Mouse (Mus musculus): Measurements from ENCODE around the gene Prc1. TPM values are rescaled to one million over a fixed set of nuclear protein-coding genes. Genes with fewer than 3 reads are reported as not detected.

Gene Prc1
- polyA plus RNA-seq, 1 experiment from 2014 or later: 57.6 TPM

DNA sequence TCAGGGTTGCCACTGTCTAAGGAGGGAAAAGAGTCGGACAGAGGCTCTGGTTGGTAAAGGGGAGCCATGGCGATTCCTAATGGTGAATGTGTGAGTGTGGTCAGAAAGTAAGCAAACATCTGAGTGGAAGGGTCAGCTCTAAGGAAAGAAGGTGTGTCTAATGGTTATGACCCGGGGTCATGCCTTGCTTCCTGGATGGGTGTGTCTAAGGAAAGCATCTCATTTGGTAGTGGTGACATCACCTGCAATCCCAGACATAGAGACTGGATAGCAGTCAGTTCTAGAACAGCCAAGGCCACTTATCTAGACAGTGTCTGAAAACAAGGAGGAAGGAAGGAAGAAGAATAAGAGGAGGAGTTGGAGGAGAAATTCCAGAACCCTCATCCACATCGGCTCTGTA, 40.6 kb downstream of the Prc1 start:
- no peak for TF ChIP-seq CTCF (IDR thresholded peaks at IDR 0.05; ENCODE audit: low read depth)
- TF ChIP-seq EP300 (IDR thresholded peaks at IDR 0.05; ENCODE audit: low read depth): no peak
- Histone ChIP-seq H3K4me2 (ENCODE audit: low read depth, low read length) (no peak overlapping the region), H3K27me3 (ENCODE audit: insufficient read depth, low read length) (no peaks in the 10 kb centered on the region), H3K27ac (ENCODE audit: low read depth) (no peak overlapping the region), H3K36me3 (replicated peaks; ENCODE audit: insufficient read depth, low read length) (peaks cover 57% of the 10 kb centered on the region), H3K4me3 (ENCODE audit: low read depth, low read length) (no peak overlapping the region), H3K9me3 (ENCODE audit: low read length) (no peaks in the 10 kb centered on the region), H3K9ac (replicated peaks) (no peak overlapping the region), H3K4me1 (ENCODE audit: insufficient read depth) (peaks cover 8% of the 10 kb centered on the region; the same call in 1 of the 2 replicates)
- no peak for DNase-seq
- 84% methylated on average over 4 of the region's 4 CpGs for WGBS (ENCODE audit: insufficient replicate concordance)
- ATAC-seq: no peak

DNA sequence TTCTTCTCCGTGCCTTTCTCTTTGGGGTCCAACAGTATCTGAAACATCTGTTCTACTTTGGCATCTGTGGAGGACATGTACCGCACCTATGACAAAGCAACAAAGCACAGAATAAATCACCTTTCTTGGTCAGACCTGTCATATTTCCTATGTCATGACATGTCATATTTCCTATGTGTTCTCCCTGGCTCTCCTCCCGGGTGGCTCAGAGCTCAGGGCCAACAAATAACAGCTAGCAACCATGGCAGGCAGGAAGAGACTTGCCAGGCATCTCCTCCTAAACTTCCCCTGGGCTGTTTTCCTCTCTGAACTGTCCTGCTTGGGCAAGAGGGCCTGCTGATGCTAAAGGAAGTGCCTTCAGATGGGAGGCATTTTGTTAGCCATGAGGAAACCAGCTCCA, 42.7 kb downstream of the Prc1 start:
- Histone ChIP-seq H3K4me3 (ENCODE audit: low read depth, low read length) (no peak overlapping the region), H3K9ac (replicated peaks) (no peak overlapping the region), H3K4me1 (ENCODE audit: insufficient read depth) (peaks cover 14% of the 10 kb centered on the region), H3K36me3 (replicated peaks; ENCODE audit: insufficient read depth, low read length) (peaks cover 38% of the 10 kb centered on the region), H3K4me2 (ENCODE audit: low read depth, low read length) (no peak overlapping the region), H3K27me3 (ENCODE audit: insufficient read depth, low read length) (no peaks in the 10 kb centered on the region), H3K27ac (ENCODE audit: low read depth) (no peak overlapping the region), H3K9me3 (ENCODE audit: low read length) (no peaks in the 10 kb centered on the region)
- DNase-seq (no peak), ATAC-seq (no peak)
- WGBS (ENCODE audit: insufficient replicate concordance): 85% methylated on average over 3 of the region's 3 CpGs
- no peak for TF ChIP-seq CTCF (IDR thresholded peaks at IDR 0.05; ENCODE audit: low read depth)
- TF ChIP-seq EP300 (IDR thresholded peaks at IDR 0.05; ENCODE audit: low read depth): no peak

DNA sequence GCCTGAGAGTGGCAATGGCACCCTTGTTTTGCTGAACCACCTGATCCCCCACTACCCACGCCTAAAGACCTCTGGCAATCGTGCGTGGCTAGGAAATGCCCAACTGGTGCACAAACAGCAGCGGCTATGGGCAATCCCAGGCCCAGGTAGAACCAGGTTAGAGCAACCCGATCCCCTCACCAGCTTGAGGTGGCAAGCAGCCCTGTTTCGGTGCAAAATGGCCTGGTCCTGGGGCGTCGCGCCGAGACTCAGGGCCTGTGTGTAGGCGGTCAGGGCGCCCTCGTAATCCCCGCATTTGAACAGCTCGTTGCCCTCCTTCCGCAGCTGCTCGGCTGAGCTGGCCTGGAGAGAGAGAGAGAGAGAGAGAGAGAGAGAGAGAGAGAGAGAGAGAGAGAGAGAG, 45.1 kb downstream of the Prc1 start:
- TF ChIP-seq EP300 (IDR thresholded peaks at IDR 0.05; ENCODE audit: low read depth) (no peak), CTCF (IDR thresholded peaks at IDR 0.05; ENCODE audit: low read depth) (no peak)
- H3K27me3 ChIP-seq (ENCODE audit: insufficient read depth, low read length): no peaks in the 10 kb centered on the region
- peaks cover 20% of the 10 kb centered on the region for H3K36me3 ChIP-seq (replicated peaks; ENCODE audit: insufficient read depth, low read length)
- WGBS (ENCODE audit: insufficient replicate concordance): 12% methylated on average over 17 of the region's 17 CpGs
- peak; percentile 40 for DNase-seq
- H3K4me2 ChIP-seq (ENCODE audit: low read depth, low read length): peak overlapping the region; percentile 76
- peaks cover 27% of the 10 kb centered on the region for H3K4me1 ChIP-seq (ENCODE audit: insufficient read depth)
- no peak for ATAC-seq
- H3K4me3 ChIP-seq (ENCODE audit: low read depth, low read length): peak overlapping the region; percentile 67
- no peak overlapping the region for H3K27ac ChIP-seq (ENCODE audit: low read depth)
- H3K9ac ChIP-seq (replicated peaks): peak overlapping the region; percentile 64
- H3K9me3 ChIP-seq (ENCODE audit: low read length): no peaks in the 10 kb centered on the region

DNA sequence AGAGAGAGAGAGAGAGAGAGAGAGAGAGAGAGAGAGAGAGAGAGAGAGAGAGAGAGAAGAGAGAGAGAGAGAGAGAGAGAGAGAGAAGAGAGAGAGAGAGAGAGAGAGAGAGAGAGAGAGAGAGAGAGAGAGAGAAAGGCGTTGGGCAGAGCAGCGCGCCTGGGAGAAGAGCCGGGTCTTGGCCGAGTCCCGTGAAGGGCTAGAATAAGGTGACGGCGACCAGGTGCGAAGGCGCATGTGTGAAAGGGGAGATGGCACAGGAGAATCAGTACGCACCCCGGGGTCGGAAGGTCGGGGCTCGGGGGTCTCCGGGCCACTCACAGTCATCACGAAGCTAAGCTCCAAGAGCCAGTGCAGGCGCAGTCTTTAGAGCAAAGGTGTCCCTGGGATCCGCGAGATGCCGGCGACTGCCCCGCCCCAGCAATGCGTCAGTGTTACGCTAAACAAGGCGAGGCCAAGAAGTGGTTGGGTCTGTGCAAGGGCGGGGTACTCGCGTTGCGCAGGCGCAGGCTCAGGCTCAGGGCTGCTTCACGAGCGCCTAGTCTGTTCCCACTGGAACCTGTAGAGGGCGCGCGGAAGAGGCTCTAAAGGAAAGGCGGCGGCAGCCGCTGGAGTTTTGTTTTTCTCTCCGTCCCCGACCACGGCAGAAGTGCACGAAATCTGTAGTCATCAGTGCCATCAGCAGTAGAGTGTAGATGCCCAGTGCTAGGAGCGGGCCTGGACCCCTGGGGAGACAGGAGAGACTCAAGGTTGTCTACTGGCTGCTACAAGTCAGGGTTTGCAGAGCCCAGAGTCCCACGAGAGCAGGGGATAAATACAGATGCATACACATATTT, 45.8 kb downstream of the Prc1 start:
- Histone ChIP-seq H3K27ac (ENCODE audit: low read depth) (peak overlapping the region; percentile 80), H3K36me3 (replicated peaks; ENCODE audit: insufficient read depth, low read length) (peaks cover 14% of the 10 kb centered on the region), H3K27me3 (ENCODE audit: insufficient read depth, low read length) (no peaks in the 10 kb centered on the region), H3K9ac (replicated peaks) (peak overlapping the region; percentile 67), H3K4me1 (ENCODE audit: insufficient read depth) (peaks cover 27% of the 10 kb centered on the region), H3K4me3 (ENCODE audit: low read depth, low read length) (peak overlapping the region; percentile 67), H3K9me3 (ENCODE audit: low read length) (no peaks in the 10 kb centered on the region), H3K4me2 (ENCODE audit: low read depth, low read length) (peak overlapping the region; percentile 76)
- under 1% methylated on average over 45 of the region's 45 CpGs for WGBS (ENCODE audit: insufficient replicate concordance)
- DNase-seq (peak; percentile 99), ATAC-seq (peak; percentile 97)
- TF ChIP-seq EP300 (IDR thresholded peaks at IDR 0.05; ENCODE audit: low read depth): no peak
- peak; percentile 94 for TF ChIP-seq CTCF (IDR thresholded peaks at IDR 0.05; ENCODE audit: low read depth)

DNA sequence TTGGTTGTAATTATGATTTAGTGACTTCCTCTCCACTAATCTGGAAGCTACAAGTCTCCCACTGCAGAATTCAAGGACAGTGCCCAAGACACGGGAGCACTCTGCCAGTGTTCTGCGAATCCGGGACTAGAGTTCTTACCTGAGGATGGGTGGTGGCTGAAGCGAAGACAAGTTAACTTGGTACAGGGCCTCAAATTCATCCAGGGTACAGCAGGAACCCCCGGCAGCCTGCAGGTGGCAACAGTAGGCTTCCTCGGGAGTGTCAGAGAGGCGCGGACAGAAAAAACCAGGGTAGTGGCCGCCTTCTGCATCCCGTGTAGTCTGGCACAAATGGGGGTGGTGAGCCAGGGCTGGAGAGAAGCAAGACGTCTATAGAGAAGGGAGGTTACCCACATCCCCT, 46.5 kb downstream of the Prc1 start, which contains the start of gene Unc45a:
Unc45a (minus strand) TSS at position 213 of the 400 bp plus-strand sequence.
- H3K9ac ChIP-seq (replicated peaks): peak within 1 kb of the TSS; percentile 67
- peak within 1 kb of the TSS; percentile 80 for H3K27ac ChIP-seq (ENCODE audit: low read depth)
- H3K4me3 ChIP-seq (ENCODE audit: low read depth, low read length): peak within 1 kb of the TSS; percentile 67
- peaks cover 27% of the 10 kb centered on the region for H3K4me1 ChIP-seq (ENCODE audit: insufficient read depth)
- ATAC-seq (peak; percentile 46), DNase-seq (peak; percentile 82)
- 2% methylated on average over 11 of the region's 11 CpGs for WGBS (ENCODE audit: insufficient replicate concordance)
- peaks cover 10% of the 10 kb centered on the region for H3K36me3 ChIP-seq (replicated peaks; ENCODE audit: insufficient read depth, low read length)
- H3K27me3 ChIP-seq (ENCODE audit: insufficient read depth, low read length): no peaks in the 10 kb centered on the region
- H3K9me3 ChIP-seq (ENCODE audit: low read length): no peaks in the 10 kb centered on the region
- peak within 1 kb of the TSS; percentile 76 for H3K4me2 ChIP-seq (ENCODE audit: low read depth, low read length)
- TF ChIP-seq CTCF (IDR thresholded peaks at IDR 0.05; ENCODE audit: low read depth) (peak; percentile 86), EP300 (IDR thresholded peaks at IDR 0.05; ENCODE audit: low read depth) (no peak)

DNA sequence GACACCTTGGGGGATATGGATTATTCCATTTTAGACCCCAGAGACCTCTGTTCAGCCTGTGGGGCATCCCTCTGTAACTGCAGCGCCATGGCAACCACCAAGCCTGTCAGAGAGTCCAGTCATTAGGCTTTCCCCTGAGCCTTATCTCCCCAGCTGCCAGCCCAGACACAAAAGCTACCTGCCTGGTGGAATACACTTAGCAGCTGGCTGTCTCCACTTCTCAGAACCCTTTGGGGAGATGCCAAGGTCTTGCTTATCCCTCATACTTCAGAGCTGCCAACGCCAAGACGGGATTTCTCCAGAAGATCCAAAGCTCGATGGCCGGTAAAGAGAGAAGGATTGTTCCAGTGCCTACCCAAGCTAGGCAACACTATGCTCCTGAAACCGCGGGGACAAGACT, 47.5 kb downstream of the Prc1 start:
- H3K9me3 ChIP-seq (ENCODE audit: low read length): no peaks in the 10 kb centered on the region
- no peak for ATAC-seq
- no peak for DNase-seq
- no peak overlapping the region for H3K9ac ChIP-seq (replicated peaks)
- H3K27me3 ChIP-seq (ENCODE audit: insufficient read depth, low read length): no peaks in the 10 kb centered on the region
- 71% methylated on average over 7 of the region's 7 CpGs for WGBS (ENCODE audit: insufficient replicate concordance)
- H3K4me2 ChIP-seq (ENCODE audit: low read depth, low read length): no peak overlapping the region
- no peak for TF ChIP-seq EP300 (IDR thresholded peaks at IDR 0.05; ENCODE audit: low read depth)
- no peak for TF ChIP-seq CTCF (IDR thresholded peaks at IDR 0.05; ENCODE audit: low read depth)
- H3K4me1 ChIP-seq (ENCODE audit: insufficient read depth): peaks cover 29% of the 10 kb centered on the region
- H3K4me3 ChIP-seq (ENCODE audit: low read depth, low read length): no peak overlapping the region
- no peak overlapping the region for H3K27ac ChIP-seq (ENCODE audit: low read depth)
- H3K36me3 ChIP-seq (replicated peaks; ENCODE audit: insufficient read depth, low read length): peaks cover under 1% of the 10 kb centered on the region; the same call in 1 of the 2 replicates

Data from liver, postnatal 0 days (tissue).